Mouse (Mus musculus) E14TG2a.4 (cell line): Measurements from ENCODE around the gene Gbgt1.

Experiments used
- CTCF ChIP-seq: conservative IDR thresholded peaks from 2 replicates; pipeline ENCODE4 v1.5.1; 2014; ENCODE audit warnings: low read length
- NANOG ChIP-seq: IDR thresholded peaks from 2 replicates; pipeline ENCODE4 v1.6.1; 2014; ENCODE audit warnings: borderline replicate concordance, low read length, mixed read lengths
- POU5F1 ChIP-seq: IDR thresholded peaks from 2 replicates; pipeline ENCODE4 v1.6.1; 2014; ENCODE audit warnings: low read length, borderline replicate concordance

- TF ChIP-seq CTCF: no peak
- TF ChIP-seq NANOG: no peak
- TF ChIP-seq POU5F1: no peak
These were observed 37.3 kb downstream of the Gbgt1 start for GRCm38 (mm10) chr2:28533901-28534435.
